Mouse (Mus musculus): ENCODE data around the gene Pak1ip1.

The Pak1ip1 gene

GRCm38 (mm10) chr13:41018756-41019591 is 18.2 kb downstream of the Pak1ip1 start:
- peaks cover 6% of the 10 kb centered on the region for H3K36me3 ChIP-seq (ENCODE audit: control insufficient read depth, insufficient read depth, low read length, poor library complexity, severe bottlenecking)
- DNase-seq (ENCODE audit: low read depth, low spot score) = no peak
- H3K27me3 ChIP-seq (ENCODE audit: control insufficient read depth, insufficient read depth, low read length, poor library complexity, severe bottlenecking) = no peaks in the 10 kb centered on the region

GRCm38 (mm10) chr13:41020494-41020893 is 19.7 kb downstream of the Pak1ip1 start:
- Histone ChIP-seq H3K27me3 (ENCODE audit: control insufficient read depth, insufficient read depth, low read length, poor library complexity, severe bottlenecking) (no peaks in the 10 kb centered on the region), H3K36me3 (ENCODE audit: control insufficient read depth, insufficient read depth, low read length, poor library complexity, severe bottlenecking) (peaks cover 4% of the 10 kb centered on the region)
- no peak for DNase-seq (ENCODE audit: low read depth, low spot score)

GRCm38 (mm10) chr13:41021607-41022006 is 20.8 kb downstream of the Pak1ip1 start:
- no peaks in the 10 kb centered on the region for H3K27me3 ChIP-seq (ENCODE audit: control insufficient read depth, insufficient read depth, low read length, poor library complexity, severe bottlenecking)
- DNase-seq (ENCODE audit: low read depth, low spot score) = no peak
- H3K36me3 ChIP-seq (ENCODE audit: control insufficient read depth, insufficient read depth, low read length, poor library complexity, severe bottlenecking) = peaks cover 4% of the 10 kb centered on the region

- DNase-seq (ENCODE audit: low read depth, low spot score) = no peak
These were observed 21.3 kb downstream of the Pak1ip1 start for GRCm38 (mm10) chr13:41022099-41022498.

GRCm38 (mm10) chr13:41030098-41030497 is 29.3 kb downstream of the Pak1ip1 start:
- H3K27me3 ChIP-seq (ENCODE audit: control insufficient read depth, insufficient read depth, low read length, poor library complexity, severe bottlenecking) = no peaks in the 10 kb centered on the region
- H3K36me3 ChIP-seq (ENCODE audit: control insufficient read depth, insufficient read depth, low read length, poor library complexity, severe bottlenecking) = no peaks in the 10 kb centered on the region
- DNase-seq (ENCODE audit: low read depth, low spot score) = no peak

More at GRCm38 (mm10) chr13:41022099-41022498, 21.3 kb downstream of the Pak1ip1 start:
- Histone ChIP-seq H3K36me3 (ENCODE audit: control insufficient read depth, insufficient read depth, low read length, poor library complexity, severe bottlenecking) (peaks cover 4% of the 10 kb centered on the region), H3K27me3 (ENCODE audit: control insufficient read depth, insufficient read depth, low read length, poor library complexity, severe bottlenecking) (no peaks in the 10 kb centered on the region)

GRCm38 (mm10) chr13:41042511-41042910 is 41.7 kb downstream of the Pak1ip1 start:
- Histone ChIP-seq H3K36me3 (ENCODE audit: control insufficient read depth, insufficient read depth, low read length, poor library complexity, severe bottlenecking) (no peaks in the 10 kb centered on the region), H3K27me3 (ENCODE audit: control insufficient read depth, insufficient read depth, low read length, poor library complexity, severe bottlenecking) (no peaks in the 10 kb centered on the region)
- DNase-seq (ENCODE audit: low read depth, low spot score) = no peak

- H3K36me3 ChIP-seq (ENCODE audit: control insufficient read depth, insufficient read depth, low read length, poor library complexity, severe bottlenecking) = no peaks in the 10 kb centered on the region
- DNase-seq (ENCODE audit: low read depth, low spot score) = no peak
- no peaks in the 10 kb centered on the region for H3K27me3 ChIP-seq (ENCODE audit: control insufficient read depth, insufficient read depth, low read length, poor library complexity, severe bottlenecking)
These were observed 45.1 kb downstream of the Pak1ip1 start for GRCm38 (mm10) chr13:41045901-41046300.

- no peak for DNase-seq (ENCODE audit: low read depth, low spot score)
- Histone ChIP-seq H3K27me3 (ENCODE audit: control insufficient read depth, insufficient read depth, low read length, poor library complexity, severe bottlenecking) (no peaks in the 10 kb centered on the region), H3K36me3 (ENCODE audit: control insufficient read depth, insufficient read depth, low read length, poor library complexity, severe bottlenecking) (no peaks in the 10 kb centered on the region)
These were observed 46.5 kb downstream of the Pak1ip1 start for GRCm38 (mm10) chr13:41047280-41047679.

GRCm38 (mm10) chr13:41051965-41052364 is 51.1 kb downstream of the Pak1ip1 start:
- DNase-seq (ENCODE audit: low read depth, low spot score) = no peak
- Histone ChIP-seq H3K27me3 (ENCODE audit: control insufficient read depth, insufficient read depth, low read length, poor library complexity, severe bottlenecking) (no peaks in the 10 kb centered on the region; the same call in 1 of the 2 replicates), H3K36me3 (ENCODE audit: control insufficient read depth, insufficient read depth, low read length, poor library complexity, severe bottlenecking) (no peaks in the 10 kb centered on the region)

Measured in splenic B cell, adult 2 months (primary cell).